Mouse (Mus musculus) C2C12 (cell line): ENCODE results near the gene Rarg. TPM values are rescaled to one million over a fixed set of nuclear protein-coding genes. Genes with fewer than 3 reads are reported as not detected.
A peak's percentile ranks its signal among the peaks of the same experiment; 100 is the strongest.

Experiments used
- H3K27me3 ChIP-seq: one replicate; pipeline ENCODE4 v1.6.1; 2011; ENCODE audit not compliant: control insufficient read depth, insufficient read depth, insufficient read length
- H3K36me3 ChIP-seq: one replicate; pipeline ENCODE4 v1.6.1; 2011; ENCODE audit not compliant: control insufficient read depth, insufficient read depth
- H3K4me3 ChIP-seq: one replicate; pipeline ENCODE4 v1.5.1; 2011; ENCODE audit warnings: mild to moderate bottlenecking, control low read depth; ENCODE audit not compliant: poor library complexity, insufficient read depth, severe bottlenecking
- H3K79me2 ChIP-seq: one replicate; pipeline ENCODE4 v1.6.1; 2011; ENCODE audit not compliant: control insufficient read depth, insufficient read depth
- H3K79me3 ChIP-seq: one replicate; pipeline ENCODE4 v1.6.1; 2011; ENCODE audit warnings: low read depth, control low read depth
- H3ac ChIP-seq: one replicate; pipeline ENCODE3; 2011; ENCODE audit warnings: low read depth; ENCODE audit not compliant: control insufficient read depth, insufficient read length
- CEBPB ChIP-seq: IDR thresholded peaks from one replicate; pipeline ENCODE4 v1.6.1; 2011; ENCODE audit warnings: low read depth, mild to moderate bottlenecking, control low read depth, moderate library complexity
- CTCF ChIP-seq: IDR thresholded peaks from one replicate; pipeline ENCODE4 v1.5.1; 2011; ENCODE audit not compliant: control insufficient read depth, insufficient read depth, insufficient read length
- FOSL1 ChIP-seq: IDR thresholded peaks from one replicate; pipeline ENCODE4 v1.8.0; 2011; ENCODE audit warnings: mild to moderate bottlenecking, low read length; ENCODE audit not compliant: poor library complexity, insufficient read depth, severe bottlenecking
- MAX ChIP-seq: IDR thresholded peaks from one replicate; pipeline ENCODE4 v1.6.1; 2011; ENCODE audit warnings: mild to moderate bottlenecking, control low read depth
- MYOD1 ChIP-seq: IDR thresholded peaks from one replicate; pipeline ENCODE4 v1.6.1; 2011; ENCODE audit warnings: low read depth; ENCODE audit not compliant: control insufficient read depth, insufficient read length
- MYOG ChIP-seq: IDR thresholded peaks from one replicate; pipeline ENCODE4 v1.6.1; 2011; ENCODE audit not compliant: control insufficient read depth, insufficient read length; ENCODE audit errors: extremely low read depth
- USF1 ChIP-seq: IDR thresholded peaks from one replicate; pipeline ENCODE4 v1.6.1; 2011; ENCODE audit warnings: low read depth, mild to moderate bottlenecking, control low read depth, moderate library complexity
- polyA plus RNA-seq: library from polyadenylated mRNA; unstranded; fragments of >200 nt; fragmentation: generic; extraction: Trizol; gene quantifications from one replicate; pipeline ENCODE4 v1.2.1, GENCODE M21; 2012; ENCODE audit warnings: missing spikeins

Gene Rarg
- polyA plus RNA-seq, 1 experiment = 92.5 TPM

DNA sequence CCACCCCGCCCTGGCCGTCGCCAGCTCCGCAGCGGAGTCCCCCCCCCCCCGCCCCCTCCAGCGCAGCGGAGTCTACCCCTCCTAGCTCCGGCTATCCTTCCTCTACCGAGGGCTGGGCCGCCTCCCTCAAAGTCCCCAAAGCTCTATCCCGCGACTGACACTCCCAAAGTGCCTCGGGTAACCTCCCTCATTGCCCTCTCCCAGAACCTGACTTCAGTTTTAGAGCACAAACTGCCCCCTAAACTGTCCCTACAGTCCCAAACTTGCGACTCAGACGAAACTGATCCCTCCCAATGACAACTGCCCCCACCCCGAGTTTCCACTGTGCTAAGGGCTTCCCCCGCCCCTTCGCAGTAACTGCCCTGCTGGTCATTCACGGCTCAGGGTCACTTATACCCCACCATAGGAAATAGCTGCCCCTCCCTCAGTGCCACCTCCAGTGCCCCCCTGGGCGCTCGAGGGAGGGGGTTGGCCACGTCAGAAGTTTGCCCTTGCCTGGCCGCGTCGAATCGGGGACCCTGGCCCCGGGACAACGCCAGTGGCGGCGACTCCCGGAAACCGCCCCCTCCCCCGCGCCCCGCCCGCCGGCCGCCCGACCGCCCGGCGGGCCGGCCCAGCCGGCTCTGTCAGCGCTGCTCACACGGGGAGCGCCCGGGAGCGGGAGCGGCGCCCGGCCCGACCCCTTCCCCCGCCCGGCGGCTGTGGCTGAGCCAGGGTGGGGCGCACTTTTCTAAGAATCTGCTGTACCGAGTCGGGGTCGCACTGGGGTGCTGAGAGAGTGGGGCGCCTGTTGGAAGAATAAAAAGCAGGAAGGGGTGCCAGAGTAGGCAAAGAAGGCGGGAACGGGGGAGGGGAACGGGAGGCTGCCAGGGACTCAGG, 9.8 kb downstream of the Rarg start:
- H3ac ChIP-seq = peak overlapping the region; percentile 75
- H3K27me3 ChIP-seq = no peaks in the 10 kb centered on the region
- peak overlapping the region; percentile 52 for H3K4me3 ChIP-seq
- peaks cover 22% of the 10 kb centered on the region for H3K79me3 ChIP-seq
- TF ChIP-seq USF1 (no peak), MYOG (no peak), MAX (no peak), CTCF (no peak), FOSL1 (no peak), MYOD1 (no peak), CEBPB (no peak)
- H3K79me2 ChIP-seq = peaks cover 54% of the 10 kb centered on the region
- peaks cover 33% of the 10 kb centered on the region for H3K36me3 ChIP-seq

DNA sequence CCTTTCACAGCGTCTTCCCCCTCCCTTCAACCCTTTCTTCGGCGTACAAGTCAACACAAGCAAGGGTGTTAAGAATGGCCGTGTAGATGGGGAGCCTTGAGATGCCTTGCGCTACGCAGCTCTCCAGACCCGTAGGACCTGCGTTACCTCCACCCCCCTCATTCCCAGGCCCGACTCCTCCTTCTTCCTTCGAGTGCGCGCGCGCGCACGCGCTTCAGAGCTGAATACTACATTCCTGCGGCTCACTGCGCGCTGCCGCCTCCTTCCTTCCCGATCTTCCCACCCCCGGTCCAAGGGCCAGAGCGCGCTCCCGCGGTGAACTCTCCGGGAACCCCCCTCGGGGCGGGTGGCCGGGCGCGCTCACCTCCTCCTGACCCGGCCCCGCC, 10.5 kb downstream of the Rarg start:
- Histone ChIP-seq H3K27me3 (no peaks in the 10 kb centered on the region), H3K79me2 (peaks cover 54% of the 10 kb centered on the region), H3K79me3 (peaks cover 28% of the 10 kb centered on the region), H3K36me3 (peaks cover 33% of the 10 kb centered on the region), H3ac (peak overlapping the region; percentile 79), H3K4me3 (peak overlapping the region; percentile 52)
- TF ChIP-seq MAX (peak; percentile 85), CTCF (no peak)

DNA sequence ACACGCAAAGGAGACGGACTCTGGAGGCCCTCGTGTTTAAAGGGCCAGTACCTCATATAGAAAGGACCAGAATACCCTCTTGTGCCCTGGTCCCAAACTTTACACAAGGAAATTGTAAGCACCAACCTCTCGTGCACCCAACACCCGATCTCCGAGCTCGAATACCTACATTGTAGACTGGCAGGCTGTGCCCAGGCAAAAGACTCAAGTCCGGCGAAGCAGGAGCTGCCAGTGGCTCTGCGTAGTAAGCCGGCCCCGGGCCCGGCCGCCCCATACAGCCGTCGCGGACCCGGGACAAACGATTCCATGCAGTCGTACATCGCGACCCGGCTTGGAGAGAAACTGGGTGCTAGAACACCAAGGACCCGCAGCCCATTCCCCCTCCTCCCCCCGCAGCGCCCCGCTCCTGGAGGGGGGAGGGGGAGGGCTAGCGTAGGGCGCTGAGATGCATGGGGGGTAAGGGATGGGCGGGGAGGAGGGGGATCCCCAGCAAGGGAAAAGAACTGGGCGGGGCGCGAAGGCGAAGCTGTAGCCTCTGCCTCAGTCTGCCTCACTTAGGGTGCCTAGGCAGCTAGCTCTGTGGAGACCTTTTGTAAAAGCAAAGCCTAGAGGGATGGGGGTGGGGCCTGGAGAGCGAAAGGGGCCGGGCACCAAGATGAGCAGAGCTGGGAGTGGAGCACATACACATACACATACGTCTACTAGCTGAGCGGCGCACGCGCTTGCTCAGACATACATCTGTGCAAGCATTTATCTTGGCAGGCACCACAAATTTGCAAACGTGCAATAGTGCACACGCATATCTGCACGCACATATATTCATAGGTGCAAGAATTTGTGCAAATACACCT, 11.2 kb downstream of the Rarg start:
- H3K4me3 ChIP-seq = peak overlapping the region; percentile 52
- peaks cover 56% of the 10 kb centered on the region for H3K79me2 ChIP-seq
- peak overlapping the region; percentile 79 for H3ac ChIP-seq
- no peaks in the 10 kb centered on the region for H3K27me3 ChIP-seq
- peaks cover 36% of the 10 kb centered on the region for H3K79me3 ChIP-seq
- H3K36me3 ChIP-seq = peaks cover 33% of the 10 kb centered on the region
- no peak for TF ChIP-seq USF1
- no peak for TF ChIP-seq CEBPB
- no peak for TF ChIP-seq FOSL1
- TF ChIP-seq MAX = no peak
- TF ChIP-seq MYOG = no peak
- no peak for TF ChIP-seq MYOD1
- TF ChIP-seq CTCF = no peak

DNA sequence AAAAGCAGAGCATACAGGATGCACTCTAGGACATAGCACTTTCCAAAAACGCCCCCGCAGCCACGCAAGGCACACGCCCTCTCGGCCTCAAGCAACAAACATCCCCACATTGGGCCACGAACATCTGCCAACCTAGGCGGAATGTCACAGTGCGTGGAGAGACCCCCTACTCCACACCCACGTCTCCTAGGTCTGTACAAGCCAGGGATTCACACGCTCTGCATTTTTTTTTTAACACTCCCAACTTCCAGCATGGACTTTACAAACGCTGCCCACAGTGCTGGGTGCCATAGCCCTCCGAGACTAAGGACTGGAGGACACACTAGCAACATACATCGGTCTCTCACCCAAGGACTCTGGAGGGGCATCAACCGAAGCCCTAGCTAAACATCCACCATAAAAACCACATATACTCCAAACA, 11.8 kb downstream of the Rarg start:
- Histone ChIP-seq H3K36me3 (peaks cover 32% of the 10 kb centered on the region), H3ac (peak overlapping the region; percentile 79), H3K79me3 (peaks cover 41% of the 10 kb centered on the region), H3K79me2 (peaks cover 63% of the 10 kb centered on the region), H3K4me3 (peak overlapping the region; percentile 52), H3K27me3 (no peaks in the 10 kb centered on the region)
- no peak for TF ChIP-seq MAX
- TF ChIP-seq CTCF = no peak
- no peak for TF ChIP-seq USF1
- no peak for TF ChIP-seq CEBPB
- no peak for TF ChIP-seq MYOD1
- TF ChIP-seq MYOG = no peak
- TF ChIP-seq FOSL1 = no peak

DNA sequence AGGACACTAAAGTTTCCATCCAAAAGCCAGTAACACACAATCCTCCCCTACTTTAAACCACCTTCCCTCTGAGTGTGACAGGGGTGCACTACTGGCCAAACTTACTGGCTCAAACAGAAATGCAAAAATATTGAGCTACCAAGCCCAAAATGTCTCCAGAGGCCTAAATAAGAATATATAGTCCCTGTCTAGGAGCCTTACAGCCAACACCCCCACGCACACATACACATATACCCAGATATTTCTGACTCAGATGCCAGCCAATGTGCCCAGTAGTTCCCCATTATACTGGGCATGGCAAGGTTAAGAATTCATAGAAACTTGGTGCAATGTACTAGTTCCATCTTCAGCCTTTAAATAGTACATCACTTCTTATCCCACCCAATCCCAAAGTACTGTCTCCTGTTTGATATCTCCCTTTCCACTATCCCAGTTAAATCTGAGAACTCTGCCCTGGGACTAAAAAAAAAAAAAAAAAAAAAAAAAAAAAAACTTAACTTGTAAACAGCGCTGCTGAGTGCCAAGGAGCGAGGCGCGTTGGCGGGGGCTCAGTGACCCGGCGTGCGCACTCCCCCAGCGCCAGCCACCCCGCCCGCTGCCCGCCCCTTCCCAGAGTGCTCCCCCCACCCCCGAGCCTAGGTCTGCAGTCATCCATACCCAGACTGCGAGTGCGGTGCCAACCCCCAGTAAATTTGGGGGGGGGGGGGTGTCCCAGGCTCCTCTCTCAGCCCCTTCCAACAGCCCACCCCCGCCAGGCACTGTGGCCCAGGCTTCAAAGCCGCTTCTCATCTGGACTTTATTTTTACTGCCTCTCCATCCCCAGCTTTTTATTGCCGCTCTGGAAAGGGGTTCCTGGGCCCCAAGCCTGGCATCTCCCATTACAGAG, 12.8 kb downstream of the Rarg start:
- Histone ChIP-seq H3K79me2 (peaks cover 69% of the 10 kb centered on the region), H3K4me3 (peak overlapping the region; percentile 52), H3ac (peak overlapping the region; percentile 65), H3K36me3 (peaks cover 31% of the 10 kb centered on the region), H3K27me3 (no peaks in the 10 kb centered on the region), H3K79me3 (peaks cover 41% of the 10 kb centered on the region)
- TF ChIP-seq FOSL1 (no peak), MAX (no peak), MYOD1 (no peak), CEBPB (no peak), CTCF (no peak), MYOG (no peak), USF1 (no peak)
